Mouse (Mus musculus) NIH3T3 (cell line): Measurements from ENCODE around the gene Ppt2.

ENCODE experiments used
- DNase-seq: peaks from one replicate; pipeline ENCODE4 v3.0.0-alpha.2; 2012; ENCODE audit warnings: low read depth

Gene Ppt2

DNA sequence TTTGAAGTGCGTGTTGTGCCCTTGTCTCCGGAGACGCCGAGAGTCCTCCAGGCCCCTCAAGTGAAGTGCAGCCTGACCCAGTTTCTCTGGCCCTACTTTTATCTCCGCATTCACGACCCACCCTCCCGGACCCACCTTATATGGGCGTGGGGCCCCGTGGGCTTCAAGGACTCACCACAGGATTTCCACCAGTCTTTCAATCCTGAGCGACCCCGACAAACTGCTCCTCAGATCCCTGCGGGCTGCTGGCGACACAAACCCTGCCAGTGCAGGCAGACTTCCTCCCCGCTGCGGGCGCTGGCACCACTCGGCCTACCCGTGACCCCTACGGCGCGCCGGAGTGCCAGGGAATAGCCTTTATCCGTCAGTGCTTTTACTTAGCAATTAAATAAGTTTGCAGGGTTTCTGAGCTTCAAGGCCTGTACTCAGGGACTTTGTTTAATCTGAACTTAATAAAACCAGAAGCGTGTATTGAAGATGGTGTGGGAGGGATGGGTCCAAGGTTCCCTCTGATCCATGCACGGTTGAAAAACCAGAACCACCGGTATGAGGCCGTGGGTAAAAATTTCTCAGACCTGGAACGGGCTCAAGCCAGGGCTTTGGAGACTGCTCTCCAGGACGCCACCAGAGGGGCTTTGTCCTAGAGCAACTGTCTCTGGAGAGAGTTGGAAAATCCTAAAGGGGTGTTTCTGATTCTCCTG is at the start of gene Ppt2:
TSS of gene Ppt2 (minus strand) at position 568 of the 701 bp plus-strand sequence.
- DNase-seq, result peak; percentile 48

DNA sequence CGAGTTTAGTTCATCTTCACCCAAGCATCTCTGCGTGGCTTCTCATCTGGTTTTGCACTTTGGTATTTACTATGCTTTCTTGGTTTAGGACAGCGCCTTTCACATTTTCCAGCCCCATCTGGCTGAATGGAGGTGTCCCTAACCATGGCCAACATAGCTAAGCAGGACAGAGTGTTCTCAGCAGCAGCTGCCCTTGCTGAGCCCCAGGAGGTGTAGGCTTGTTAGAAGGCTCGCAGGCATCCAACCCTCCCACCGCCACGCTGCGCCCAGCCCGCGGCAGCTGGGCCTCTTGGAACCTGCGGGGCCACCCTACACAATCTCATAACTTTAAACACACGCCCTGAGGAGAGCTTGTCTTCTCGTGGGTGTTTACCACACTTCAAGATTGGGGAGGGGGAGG is 48.4 kb upstream of the Ppt2 start:
- no peak for DNase-seq

DNA sequence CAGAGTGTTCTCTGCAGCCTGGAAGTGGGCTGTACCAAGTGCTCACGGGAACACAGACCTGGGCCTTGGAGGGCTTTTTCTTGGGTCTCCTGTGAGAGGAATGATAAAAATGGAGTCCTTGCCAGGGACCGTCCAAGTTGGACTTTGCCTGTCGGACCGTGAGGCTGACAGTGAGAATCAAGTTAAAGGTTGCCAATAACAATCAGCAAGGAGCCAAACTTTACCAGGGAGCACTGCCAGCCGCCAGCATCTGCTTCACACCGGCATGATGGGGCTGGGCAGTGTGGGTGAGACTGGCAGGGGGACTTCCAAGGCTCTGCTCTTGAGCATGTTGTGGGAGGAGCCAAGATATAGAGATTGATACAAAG is 47.8 kb upstream of the Ppt2 start:
- no peak for DNase-seq

DNA sequence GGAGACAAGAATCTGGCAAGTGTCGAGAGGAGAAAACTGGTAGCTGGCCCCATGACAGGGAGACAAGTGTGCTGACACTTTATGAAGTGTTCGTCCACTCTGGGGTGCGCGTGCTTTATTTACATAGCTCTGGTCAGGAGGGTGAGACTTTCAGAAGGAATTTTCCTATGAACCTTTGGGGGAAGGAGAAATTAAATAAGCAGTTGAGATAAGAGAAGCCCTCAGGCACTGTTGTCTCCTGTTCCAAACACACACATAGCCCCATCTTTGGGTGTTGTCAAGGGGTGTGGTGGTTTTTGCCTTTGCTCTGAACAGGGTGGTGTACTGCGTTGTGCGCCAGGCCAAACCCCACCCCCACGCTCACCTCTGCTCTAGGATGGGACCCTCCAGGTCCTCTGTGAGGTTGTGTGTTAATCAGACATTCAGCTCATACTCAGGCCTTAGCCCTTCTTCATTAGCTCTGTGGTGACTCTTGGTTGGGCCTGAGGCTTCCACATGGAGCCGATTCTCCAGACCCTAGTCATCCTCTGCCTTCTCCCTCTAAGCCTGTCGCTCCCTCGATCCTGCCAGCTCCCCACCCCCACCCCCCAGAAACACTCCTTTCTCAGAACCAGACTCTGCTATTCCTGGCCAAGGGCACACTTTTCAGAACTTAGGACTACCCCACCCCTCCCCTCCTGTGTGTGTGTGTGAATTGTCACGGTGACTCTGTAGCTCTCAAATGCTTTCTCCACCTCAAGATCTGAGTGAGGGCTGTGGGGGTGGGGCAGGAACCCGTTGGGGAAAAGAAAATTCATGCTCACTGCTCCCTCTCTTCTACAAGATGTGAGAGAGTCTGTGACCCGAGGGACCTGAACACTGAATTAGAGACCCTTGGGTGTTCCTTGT is 47.1 kb upstream of the Ppt2 start:
- peak; percentile 41 for DNase-seq

DNA sequence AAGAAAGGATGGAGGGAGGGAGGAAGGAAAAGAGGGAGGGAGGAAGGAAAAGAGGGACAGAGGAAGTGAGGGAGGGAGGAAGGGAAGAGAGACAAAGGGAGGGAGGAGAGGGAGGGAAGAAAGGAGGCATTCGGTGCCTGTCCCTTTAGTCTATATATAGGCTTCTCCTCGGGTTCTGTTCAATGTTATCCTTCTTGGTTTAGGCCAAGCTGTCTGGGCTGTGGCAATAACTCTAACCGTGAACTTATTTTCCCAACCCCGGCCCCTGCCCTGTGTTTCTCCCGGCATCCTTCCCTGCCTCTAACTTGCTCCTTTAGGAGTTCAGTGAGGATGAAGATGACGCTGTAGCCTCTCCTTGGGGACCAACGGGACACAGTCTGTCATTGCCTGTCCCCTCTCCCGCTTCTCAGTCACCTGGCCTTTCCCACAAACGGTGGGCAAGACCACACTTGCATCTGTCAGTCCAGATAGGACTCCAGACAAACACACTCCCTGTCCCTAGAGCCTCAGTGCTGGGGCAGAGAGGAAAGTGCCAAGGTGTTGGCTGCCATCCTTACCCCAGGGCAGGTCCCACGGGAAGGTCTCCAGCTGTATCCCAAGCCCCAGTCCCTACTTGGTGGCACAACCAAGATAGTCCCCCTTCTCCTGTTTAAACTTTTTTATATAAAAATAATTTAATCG is 46.4 kb upstream of the Ppt2 start:
- DNase-seq, result no peak

DNA sequence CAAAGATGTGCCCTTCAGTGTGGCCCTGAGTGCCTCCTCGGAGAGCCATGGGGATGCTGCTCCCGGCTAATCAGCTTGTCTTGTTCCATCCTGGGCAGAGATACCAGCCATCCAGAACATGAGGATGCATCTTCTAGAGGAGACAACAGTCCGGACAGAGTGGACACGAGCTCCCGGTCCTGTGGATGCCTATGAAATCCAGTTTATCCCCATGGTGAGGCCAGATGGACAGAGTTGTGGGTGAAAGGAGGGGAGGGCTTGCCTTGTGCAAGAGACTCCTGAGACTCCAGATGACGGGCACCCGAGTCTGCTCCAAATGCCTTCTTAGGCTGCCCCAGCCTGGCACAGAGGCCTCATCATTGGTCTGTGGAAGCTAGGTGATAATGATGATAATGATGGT is 44.8 kb upstream of the Ppt2 start:
- DNase-seq, result no peak

DNA sequence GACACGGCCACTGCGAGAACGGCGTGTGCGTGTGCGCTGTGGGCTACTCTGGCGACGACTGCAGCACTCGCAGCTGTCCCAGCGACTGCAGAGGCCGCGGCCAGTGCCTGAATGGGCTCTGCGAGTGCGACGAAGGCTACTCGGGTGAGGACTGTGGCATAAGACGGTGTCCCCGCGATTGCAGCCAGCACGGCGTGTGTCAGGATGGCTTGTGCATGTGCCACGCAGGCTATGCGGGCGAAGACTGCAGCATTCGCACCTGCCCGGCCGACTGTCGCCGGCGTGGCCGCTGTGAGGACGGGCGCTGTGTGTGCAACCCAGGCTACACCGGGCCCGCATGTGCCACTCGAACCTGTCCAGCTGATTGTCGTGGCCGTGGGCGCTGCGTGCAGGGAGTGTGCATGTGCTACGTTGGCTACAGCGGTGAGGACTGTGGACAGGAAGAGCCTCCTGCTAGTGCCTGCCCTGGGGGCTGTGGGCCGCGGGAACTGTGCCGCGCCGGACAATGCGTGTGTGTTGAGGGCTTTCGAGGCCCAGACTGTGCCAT is 44.0 kb upstream of the Ppt2 start:
- no peak for DNase-seq

DNA sequence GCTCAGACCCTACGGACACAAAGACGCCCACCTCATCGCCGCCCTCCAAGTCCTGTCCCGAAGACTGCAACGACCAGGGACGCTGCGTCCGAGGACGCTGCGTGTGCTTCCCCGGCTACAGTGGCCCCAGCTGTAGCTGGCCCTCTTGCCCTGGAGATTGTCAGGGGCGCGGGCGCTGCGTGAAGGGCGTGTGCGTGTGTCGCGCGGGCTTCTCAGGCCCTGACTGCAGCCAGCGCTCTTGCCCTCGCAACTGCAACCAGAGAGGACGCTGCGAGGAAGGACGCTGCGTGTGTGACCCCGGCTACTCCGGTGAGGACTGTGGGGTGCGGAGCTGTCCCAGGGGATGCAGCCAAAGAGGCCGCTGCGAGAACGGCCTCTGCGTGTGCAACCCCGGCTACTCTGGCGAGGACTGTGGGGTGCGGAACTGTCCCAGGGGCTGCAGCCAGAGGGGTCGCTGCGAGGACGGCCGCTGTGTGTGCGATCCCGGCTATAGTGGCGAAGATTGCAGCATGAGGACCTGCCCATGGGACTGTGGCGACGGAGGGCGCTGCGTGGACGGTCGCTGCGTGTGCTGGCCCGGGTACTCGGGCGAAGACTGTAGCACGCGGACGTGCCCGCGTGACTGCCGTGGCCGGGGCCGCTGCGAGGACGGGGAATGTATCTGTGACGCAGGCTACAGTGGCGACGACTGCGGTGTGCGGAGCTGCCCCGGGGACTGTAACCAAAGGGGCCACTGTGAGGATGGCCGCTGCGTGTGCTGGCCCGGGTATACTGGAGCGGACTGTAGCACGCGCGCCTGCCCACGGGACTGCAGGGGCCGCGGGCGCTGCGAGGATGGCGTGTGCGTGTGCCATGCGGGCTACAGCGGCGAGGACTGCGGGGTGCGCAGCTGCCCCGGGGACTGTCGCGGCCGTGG is 43.1 kb upstream of the Ppt2 start:
- DNase-seq, result no peak

DNA sequence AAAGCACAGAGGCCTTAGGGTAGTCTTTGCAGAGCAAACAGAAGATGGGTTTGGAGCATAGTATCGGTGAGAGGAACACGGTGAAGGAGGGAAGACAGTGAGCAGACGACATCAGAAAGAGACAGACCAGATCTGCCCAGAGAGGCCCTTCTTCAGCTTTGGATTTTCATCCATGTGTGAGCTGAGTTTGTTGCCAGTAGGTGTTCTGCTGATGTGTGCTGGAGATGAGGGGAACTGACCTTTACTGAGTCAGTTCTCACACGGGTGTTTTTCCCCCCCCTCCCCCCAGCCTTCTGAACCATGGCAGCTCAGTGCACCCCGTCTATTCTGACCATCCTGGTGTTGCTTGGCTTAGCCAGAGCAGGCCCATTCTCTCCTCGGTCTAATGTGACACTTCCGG is 41.9 kb upstream of the Ppt2 start, which contains the start of gene Tnxb:
TSS of gene Tnxb (plus strand) at position 301 of the 400 bp plus-strand sequence.
- DNase-seq, result no peak

DNA sequence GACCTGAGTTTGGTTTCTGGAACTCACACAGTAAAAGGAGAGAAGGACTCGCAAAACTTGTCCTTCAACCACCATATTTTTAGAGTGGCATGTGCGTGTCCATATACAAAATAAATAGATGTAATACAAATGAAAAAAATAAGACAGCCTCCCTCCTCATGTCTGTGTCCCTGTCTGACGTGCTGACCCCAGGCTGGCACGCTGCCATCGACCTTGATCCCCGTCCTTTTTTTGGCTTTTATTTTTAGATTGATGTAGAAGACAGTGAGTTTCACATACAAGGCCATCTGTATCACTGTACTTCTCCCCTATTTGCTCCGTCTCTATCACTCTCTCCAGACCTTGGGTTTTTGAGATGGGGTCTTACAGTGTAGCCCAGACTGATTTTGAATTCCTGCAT is 36.2 kb upstream of the Ppt2 start:
- DNase-seq, result no peak

DNA sequence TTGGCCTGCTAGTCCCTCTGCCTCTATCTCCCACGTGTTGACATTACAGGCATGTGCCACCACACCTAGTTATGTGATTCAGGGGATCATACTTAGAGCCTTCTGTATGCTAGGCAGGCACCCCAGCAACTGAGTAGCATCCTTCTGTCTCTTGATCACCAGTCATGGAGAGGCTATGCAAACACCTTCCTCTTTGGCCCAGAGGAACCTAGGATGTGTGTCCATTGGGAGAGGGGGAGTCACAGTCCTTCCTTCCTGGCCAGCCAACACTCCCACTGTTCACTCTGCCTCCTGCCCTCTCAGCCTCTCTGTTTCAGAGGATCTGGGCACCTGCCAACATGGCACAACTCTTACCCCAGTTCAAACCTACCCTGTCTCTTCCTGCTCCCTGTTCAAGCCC is 35.2 kb upstream of the Ppt2 start:
- DNase-seq, result no peak

DNA sequence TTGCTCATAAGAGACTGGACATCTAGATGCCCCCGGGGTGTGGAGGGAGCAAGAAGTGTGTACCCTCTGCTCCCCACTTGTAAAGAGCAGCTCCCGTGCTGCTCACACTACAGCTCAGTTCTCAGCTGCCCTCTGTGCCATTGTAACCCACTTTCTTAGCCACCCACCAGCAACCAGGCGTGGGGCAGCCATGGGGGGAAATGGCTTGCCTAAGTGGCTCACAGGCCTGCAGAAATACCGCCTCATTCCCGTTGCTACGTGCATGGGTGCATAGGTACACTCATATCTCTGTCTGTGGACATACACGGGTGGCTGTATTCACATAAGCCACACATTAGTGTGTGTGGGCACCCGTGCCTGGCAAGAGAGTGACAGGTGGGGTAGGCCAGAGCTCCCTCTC is 34.7 kb upstream of the Ppt2 start:
- DNase-seq, result no peak

DNA sequence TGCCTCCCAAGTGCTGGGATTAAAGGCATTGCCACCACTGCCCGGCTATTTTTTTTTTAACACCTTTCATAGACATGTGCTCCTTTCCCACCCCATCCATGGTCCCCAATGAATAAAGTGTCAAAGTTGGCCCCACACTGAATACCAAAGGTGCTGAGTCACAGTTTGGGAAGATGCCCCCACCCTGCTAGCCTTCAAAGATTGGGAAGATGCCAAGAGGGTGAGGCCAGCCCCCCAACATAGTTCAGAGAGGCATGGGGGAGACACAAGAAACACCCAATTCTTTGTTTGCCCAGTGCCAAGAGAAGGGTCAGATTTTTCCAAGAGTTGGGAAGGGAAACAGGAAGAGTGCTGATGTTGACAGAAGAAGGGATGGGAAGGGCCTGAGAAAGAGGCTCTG is 34.2 kb upstream of the Ppt2 start:
- peak; percentile 51 for DNase-seq

DNA sequence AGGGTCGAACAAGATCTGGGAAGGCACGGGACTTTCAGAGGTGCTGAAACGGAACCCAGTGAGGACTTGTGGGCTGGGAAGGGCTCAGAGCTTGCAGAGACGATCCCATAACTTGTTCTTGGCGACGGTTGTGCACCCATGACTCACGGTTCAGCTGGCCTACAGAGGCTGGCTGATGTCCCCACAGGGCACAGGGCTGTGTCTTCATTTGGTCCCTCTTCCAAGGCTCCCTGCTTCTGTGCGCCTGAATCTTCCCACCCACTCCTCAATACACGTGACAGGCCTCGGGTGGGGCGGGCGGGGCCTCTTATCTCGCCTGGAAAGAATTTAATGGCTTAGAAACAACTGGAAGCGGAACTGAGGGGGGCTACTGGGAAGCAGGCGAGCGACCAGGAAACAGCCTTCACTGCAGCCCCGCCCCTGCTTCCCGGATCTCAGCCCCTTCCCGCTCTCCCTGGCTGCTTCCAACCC is 32.8 kb upstream of the Ppt2 start:
- peak; percentile 68 for DNase-seq

DNA sequence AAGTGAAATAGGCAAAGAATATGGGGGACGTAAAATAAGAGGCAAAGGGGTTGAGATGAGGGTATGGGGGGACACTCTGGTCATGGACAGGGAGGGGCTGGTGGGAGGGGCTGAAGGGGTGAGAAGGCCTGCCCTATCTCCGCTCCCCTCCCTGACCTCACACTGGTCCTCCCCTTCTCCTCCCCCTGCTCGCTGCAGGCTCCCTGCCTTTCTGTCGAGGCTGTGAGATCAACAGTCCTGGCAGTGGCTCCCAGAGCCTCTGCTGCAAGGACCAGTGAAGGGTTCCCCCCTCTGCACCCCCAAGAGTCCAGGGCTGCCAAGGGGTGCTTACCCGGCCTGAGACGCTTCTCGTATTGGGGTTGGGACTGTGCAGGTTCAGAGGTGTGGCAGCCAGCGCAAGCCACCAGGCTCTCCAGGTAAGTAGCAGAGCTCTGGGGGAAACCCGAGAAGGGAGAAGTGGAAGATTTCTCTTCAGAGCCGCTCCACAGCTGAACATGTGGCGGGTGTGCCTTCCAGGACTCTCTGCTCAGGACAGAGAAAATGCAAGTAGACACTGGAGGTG is 32.0 kb upstream of the Ppt2 start:
- no peak for DNase-seq

DNA sequence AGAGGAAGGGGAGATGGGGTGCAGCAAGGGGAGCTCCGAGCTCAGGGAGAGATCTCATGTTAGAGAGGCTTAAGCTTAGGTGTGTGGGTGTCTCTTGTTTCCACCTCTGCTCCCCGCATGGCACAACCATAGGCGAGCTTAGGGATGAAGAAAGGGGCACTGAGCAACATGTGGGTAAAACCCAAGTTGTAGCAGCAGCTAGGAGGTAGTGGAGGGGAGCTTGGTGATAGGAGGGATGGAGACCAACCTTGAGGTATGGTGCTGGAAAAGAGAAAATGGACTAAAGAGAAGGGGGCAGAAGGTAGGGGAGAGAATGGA is 31.5 kb upstream of the Ppt2 start:
- no peak for DNase-seq

DNA sequence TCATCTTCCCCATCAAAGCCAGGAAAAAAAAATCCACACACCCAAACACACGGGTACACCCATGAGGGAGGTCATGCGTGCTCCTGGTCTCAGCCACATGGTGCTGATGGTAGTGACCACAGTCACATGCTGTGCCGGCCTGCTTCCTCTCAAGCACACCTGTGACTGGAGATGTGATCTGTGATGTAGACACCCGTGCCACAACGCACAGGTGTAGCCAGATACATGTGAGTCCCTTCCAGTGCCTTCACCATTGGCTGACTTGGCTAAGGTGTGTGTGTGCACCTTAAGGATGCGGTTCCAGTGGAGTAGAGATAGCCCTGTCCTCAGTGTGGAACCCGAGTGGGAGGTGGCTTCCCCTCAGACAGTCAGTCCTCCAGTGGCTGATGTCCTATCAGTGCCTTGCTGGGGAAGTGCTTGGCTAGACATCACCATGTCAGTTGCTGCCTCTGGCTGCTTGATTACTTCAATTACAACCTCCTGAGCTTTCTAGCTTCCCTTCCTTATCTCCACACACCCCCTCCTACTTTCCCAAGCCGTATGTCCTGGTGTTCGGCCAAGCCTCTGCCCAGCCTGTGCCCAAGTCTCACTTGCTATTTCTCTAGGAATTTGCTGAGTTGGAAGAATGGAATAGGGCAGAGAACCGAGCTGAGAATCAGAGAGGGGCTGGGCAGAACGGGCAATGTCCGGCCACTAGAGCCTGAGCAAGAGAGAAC is 31.0 kb upstream of the Ppt2 start:
- no peak for DNase-seq

DNA sequence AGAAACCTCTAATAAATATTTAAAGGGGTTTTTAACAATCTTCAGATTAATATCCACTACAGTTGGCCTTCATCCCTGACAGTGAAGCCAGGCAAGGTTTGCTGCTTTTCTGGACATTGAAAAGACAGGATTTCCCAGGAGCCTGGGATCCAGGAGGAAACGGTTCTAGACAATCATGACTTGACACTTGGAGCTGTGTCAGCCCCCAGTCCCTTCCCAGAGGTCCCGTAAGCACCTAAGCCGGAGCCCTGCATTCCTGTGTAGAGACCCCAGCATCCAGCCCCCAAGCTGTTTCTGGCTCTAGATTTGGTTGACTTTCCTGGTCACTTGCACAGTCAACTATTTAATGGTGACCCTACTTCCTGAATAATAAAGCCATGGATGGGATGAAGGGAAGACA is 30.3 kb upstream of the Ppt2 start:
- DNase-seq, result no peak

DNA sequence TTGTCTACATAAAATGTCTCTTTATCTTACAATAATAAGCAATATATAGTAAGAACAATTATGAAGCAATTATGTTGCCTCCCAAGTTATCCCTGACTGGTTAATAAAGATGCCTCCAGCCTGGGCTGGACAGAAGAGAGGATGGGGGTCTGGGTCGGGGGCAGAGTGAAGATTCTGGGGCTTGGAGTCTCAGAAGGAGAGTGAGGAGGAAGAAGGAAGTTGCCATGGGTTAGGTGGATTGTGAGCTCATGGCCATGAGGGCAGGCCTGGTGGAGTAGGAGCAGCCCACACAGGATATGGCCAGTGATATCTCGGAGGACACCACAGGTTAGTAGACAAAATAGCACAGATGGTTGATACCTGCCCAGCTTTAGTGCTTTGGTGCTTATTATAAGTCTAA is 29.8 kb upstream of the Ppt2 start:
- no peak for DNase-seq

DNA sequence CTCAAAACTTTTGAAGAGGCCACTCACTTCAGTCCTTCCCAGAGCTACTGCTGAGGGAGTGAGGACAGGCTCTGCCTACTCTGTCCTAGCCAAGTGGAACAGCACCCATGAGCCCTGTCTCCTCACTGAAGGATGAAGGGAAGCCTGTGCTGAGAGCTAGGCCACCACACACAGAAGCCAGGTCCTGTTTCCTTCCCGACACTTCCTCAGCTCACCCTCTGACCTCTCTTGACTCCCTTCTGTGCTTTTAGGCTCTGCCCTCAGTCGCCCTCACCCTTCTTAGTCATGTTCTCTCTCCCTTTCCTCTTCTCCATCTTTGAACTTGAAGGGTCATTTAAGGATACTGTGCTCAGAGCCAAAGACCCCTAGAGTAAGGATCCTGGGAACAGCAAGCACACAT is 29.0 kb upstream of the Ppt2 start:
- DNase-seq, result no peak

DNA sequence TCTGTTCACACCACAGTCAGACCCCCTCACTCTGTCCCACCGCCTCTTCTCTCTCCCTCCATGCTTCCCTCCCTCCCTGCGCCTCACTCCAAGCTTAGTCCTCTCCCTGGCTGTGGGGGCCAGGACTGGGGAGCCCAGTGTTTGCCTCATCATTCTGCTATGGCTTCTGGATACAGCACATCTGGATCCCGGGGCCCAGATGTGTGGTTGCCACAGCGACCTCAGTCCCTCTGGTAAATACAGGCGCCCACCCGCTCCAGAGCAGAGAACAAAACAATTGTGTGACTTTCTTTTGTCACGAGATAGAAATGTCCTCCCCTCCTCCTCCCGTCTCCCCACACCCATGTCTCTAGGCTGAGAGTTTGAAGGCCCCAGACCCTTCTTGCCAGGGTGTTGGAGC is 28.4 kb upstream of the Ppt2 start:
- DNase-seq, result peak; percentile 47
